Mouse (Mus musculus): ENCODE measurements around the gene Kif21b.
A peak's percentile ranks its signal among the peaks of the same experiment; 100 is the strongest.

Kif21b gene

GRCm38 (mm10) chr1:136160930-136161329 lies 29.7 kb downstream of the Kif21b start:
- no peak for DNase-seq

- DNase-seq = no peak
Measured at GRCm38 (mm10) chr1:136161333-136161921, 30.2 kb downstream of the Kif21b start.

- no peak for DNase-seq
Measured at GRCm38 (mm10) chr1:136165436-136165835, 34.2 kb downstream of the Kif21b start.

- DNase-seq = no peak
Measured at GRCm38 (mm10) chr1:136167657-136168056, 36.5 kb downstream of the Kif21b start.

- peak in 1 of 2 experiments; percentile 40 for DNase-seq
Measured at GRCm38 (mm10) chr1:136170109-136170508, 38.9 kb downstream of the Kif21b start.

- no peak for DNase-seq
Measured at GRCm38 (mm10) chr1:136172696-136173095, 41.5 kb downstream of the Kif21b start.

GRCm38 (mm10) chr1:136174101-136174606 lies 43.0 kb downstream of the Kif21b start:
- DNase-seq = no peak

GRCm38 (mm10) chr1:136175183-136175582 lies 44.0 kb downstream of the Kif21b start:
- no peak for DNase-seq

- DNase-seq = no peak
Measured at GRCm38 (mm10) chr1:136177085-136177484, 45.9 kb downstream of the Kif21b start.

GRCm38 (mm10) chr1:136178741-136179140 lies 47.6 kb downstream of the Kif21b start:
- DNase-seq = no peak

GRCm38 (mm10) chr1:136179511-136180001 lies 48.4 kb downstream of the Kif21b start:
- DNase-seq = no peak

- no peak for DNase-seq
Measured at GRCm38 (mm10) chr1:136190033-136190432, 58.8 kb downstream of the Kif21b start.

GRCm38 (mm10) chr1:136212803-136213202 lies 81.6 kb downstream of the Kif21b start, which contains the start of gene Mroh3:
Mroh3 (minus strand) TSS chr1:136212828.
- no peak for DNase-seq

GRCm38 (mm10) chr1:136214304-136214703 lies 83.1 kb downstream of the Kif21b start:
- no peak for DNase-seq

GRCm38 (mm10) chr1:136220037-136220871 lies 89.1 kb downstream of the Kif21b start:
- DNase-seq = no peak

- no peak for DNase-seq
Measured at GRCm38 (mm10) chr1:136222386-136222785, 91.2 kb downstream of the Kif21b start.

GRCm38 (mm10) chr1:136223758-136224342 lies 92.7 kb downstream of the Kif21b start:
- no peak for DNase-seq

- DNase-seq = no peak
Measured at GRCm38 (mm10) chr1:136225846-136226245, 94.7 kb downstream of the Kif21b start.

- DNase-seq = no peak
Measured at GRCm38 (mm10) chr1:136226626-136227025, 95.4 kb downstream of the Kif21b start.
